Mouse (Mus musculus) MEL (cell line): ENCODE measurements around the gene Gm20696. TPM values are rescaled to one million over a fixed set of nuclear protein-coding genes. Genes with fewer than 3 reads are reported as not detected.

Source experiments
- DNase-seq: peaks from one replicate; pipeline ENCODE4 v3.0.0; 2011; ENCODE audit warnings: low read depth, low spot score
- H3K27ac ChIP-seq: 2 replicates; pipeline ENCODE4 v1.5.1; 2012; ENCODE audit warnings: low read depth, mild to moderate bottlenecking, control low read depth, low read length, moderate library complexity; ENCODE audit not compliant: control insufficient read depth
- H3K27me3 ChIP-seq, 2 experiments: fragments of 150-350 bp in 1 of 2; sonication (generic) in 1 of 2; 2 replicates each; pipeline ENCODE4 v1.6.1; 2012; ENCODE audit warnings: low read length in 2 of 2, mild to moderate bottlenecking in 2 of 2, improper control_type of control experiment in 1 of 2, moderate library complexity in 1 of 2; ENCODE audit not compliant: insufficient read depth in 2 of 2, control insufficient read depth in 1 of 2
- H3K36me3 ChIP-seq, 2 experiments: 2 replicates each; pipeline ENCODE4 v1.6.1; 2012 to 2014; ENCODE audit warnings: low read length in 2 of 2, improper control_type of control experiment in 1 of 2, inconsistent platforms in 1 of 2, mild to moderate bottlenecking in 1 of 2; ENCODE audit not compliant: insufficient read depth in 2 of 2, control insufficient read depth in 1 of 2
- H3K4me1 ChIP-seq, 2 experiments: fragments of 150-350 bp in 1 of 2; sonication (generic) in 1 of 2; 2 replicates each; pipeline ENCODE4 v1.6.1; 2012; ENCODE audit warnings: low read length in 2 of 2, improper control_type of control experiment in 1 of 2, mild to moderate bottlenecking in 1 of 2; ENCODE audit not compliant: insufficient read depth in 2 of 2, control insufficient read depth in 1 of 2
- H3K4me3 ChIP-seq, 2 experiments: fragments of 150-350 bp in 1 of 2; sonication (generic) in 1 of 2; 2 replicates each; pipeline ENCODE4 v1.5.1; 2012; ENCODE audit warnings: low read depth in 2 of 2, low read length in 2 of 2, mild to moderate bottlenecking in 2 of 2, moderate library complexity in 2 of 2, control low read depth in 1 of 2, improper control_type of control experiment in 1 of 2; ENCODE audit not compliant: control insufficient read depth in 1 of 2, insufficient read depth in 1 of 2
- H3K79me2 ChIP-seq: 2 replicates; pipeline ENCODE4 v1.6.1; 2012; ENCODE audit warnings: mild to moderate bottlenecking, low read length, moderate library complexity; ENCODE audit not compliant: control insufficient read depth, poor library complexity, insufficient read depth
- H3K9ac ChIP-seq: 2 replicates; pipeline ENCODE4 v1.6.1; 2012; ENCODE audit warnings: low read depth, mild to moderate bottlenecking, control low read depth, low read length, moderate library complexity; ENCODE audit not compliant: control insufficient read depth, poor library complexity, severe bottlenecking
- H3K9me3 ChIP-seq: fragments of 150-350 bp; sonication (generic); replicated peaks from 2 replicates; pipeline ENCODE4 v1.6.1; 2012; ENCODE audit warnings: mild to moderate bottlenecking, low read length, improper control_type of control experiment, moderate library complexity; ENCODE audit not compliant: insufficient read depth
- BHLHE40 ChIP-seq: IDR thresholded peaks from 2 replicates; pipeline ENCODE4 v1.6.1; 2012; ENCODE audit warnings: low read depth, mild to moderate bottlenecking, inconsistent platforms, low read length, improper control_type of control experiment, borderline replicate concordance
- CTCF ChIP-seq, 3 experiments: IDR thresholded peaks in 2 of 3; conservative IDR thresholded peaks in 1 of 3; 2 replicates each; pipeline ENCODE4 v1.5.1; 2011 to 2012; ENCODE audit warnings: low read length in 3 of 3, low read depth in 2 of 3, mild to moderate bottlenecking in 2 of 3, improper control_type of control experiment in 1 of 3, inconsistent platforms in 1 of 3, mixed read lengths in 1 of 3, moderate library complexity in 1 of 3; ENCODE audit not compliant: control insufficient read depth in 1 of 3, insufficient read depth in 1 of 3, poor library complexity in 1 of 3, severe bottlenecking in 1 of 3
- E2F4 ChIP-seq: IDR thresholded peaks from 2 replicates; pipeline ENCODE4 v1.6.1; 2011; ENCODE audit warnings: low read depth, low read length, improper control_type of control experiment, borderline replicate concordance
- ELF1 ChIP-seq: IDR thresholded peaks from 2 replicates; pipeline ENCODE4 v1.6.1; 2014; ENCODE audit warnings: low read depth, mild to moderate bottlenecking, inconsistent platforms, low read length, improper control_type of control experiment, moderate library complexity
- EP300 ChIP-seq, 2 experiments: IDR thresholded peaks; 2 replicates each; pipeline ENCODE4 v1.6.1; 2011; ENCODE audit warnings: improper control_type of control experiment in 2 of 2, low read length in 2 of 2, low read depth in 1 of 2, mild to moderate bottlenecking in 1 of 2
- ETS1 ChIP-seq: IDR thresholded peaks from 2 replicates; pipeline ENCODE4 v1.6.1; 2012; ENCODE audit warnings: low read depth, mild to moderate bottlenecking, inconsistent platforms, low read length, improper control_type of control experiment, moderate library complexity
- MAFK ChIP-seq: IDR thresholded peaks from 2 replicates; pipeline ENCODE4 v1.6.1; 2011; ENCODE audit warnings: low read depth, mild to moderate bottlenecking, low read length, improper control_type of control experiment, borderline replicate concordance
- MAX ChIP-seq: IDR thresholded peaks from 2 replicates; pipeline ENCODE4 v1.6.1; 2011; ENCODE audit warnings: low read length, improper control_type of control experiment
- MAZ ChIP-seq: IDR thresholded peaks from 2 replicates; pipeline ENCODE4 v1.6.1; 2012; ENCODE audit warnings: low read depth, mild to moderate bottlenecking, inconsistent platforms, low read length, improper control_type of control experiment
- MXI1 ChIP-seq: IDR thresholded peaks from 2 replicates; pipeline ENCODE4 v1.6.1; 2011; ENCODE audit warnings: mild to moderate bottlenecking, low read depth, low read length, improper control_type of control experiment
- MYB ChIP-seq: IDR thresholded peaks from 2 replicates; pipeline ENCODE4 v1.6.1; 2011; ENCODE audit warnings: mild to moderate bottlenecking, low read depth, low read length, improper control_type of control experiment
- MYC ChIP-seq: IDR thresholded peaks from 2 replicates; pipeline ENCODE4 v1.6.1; 2011; ENCODE audit warnings: low read depth, mild to moderate bottlenecking, low read length, improper control_type of control experiment, moderate library complexity
- NELFE ChIP-seq: IDR thresholded peaks from 2 replicates; pipeline ENCODE4 v1.6.1; 2011; ENCODE audit warnings: low read depth, low read length, improper control_type of control experiment
- POLR2AphosphoS5 ChIP-seq: IDR thresholded peaks from 2 replicates; pipeline ENCODE4 v1.6.1; 2012; ENCODE audit warnings: low read depth, borderline replicate concordance, mild to moderate bottlenecking, inconsistent platforms, low read length, moderate library complexity, mixed read lengths
- SMC3 ChIP-seq: IDR thresholded peaks from 2 replicates; pipeline ENCODE4 v1.6.1; 2011; ENCODE audit warnings: low read depth, low read length, improper control_type of control experiment
- TAL1 ChIP-seq: IDR thresholded peaks from 2 replicates; pipeline ENCODE4 v1.6.1; 2012; ENCODE audit warnings: mild to moderate bottlenecking, inconsistent platforms, low read length, moderate library complexity, mixed read lengths
- TCF12 ChIP-seq: IDR thresholded peaks from 2 replicates; pipeline ENCODE4 v1.6.1; 2014; ENCODE audit warnings: low read depth, mild to moderate bottlenecking, inconsistent platforms, low read length, improper control_type of control experiment, moderate library complexity
- USF1 ChIP-seq: IDR thresholded peaks from 2 replicates; pipeline ENCODE4 v1.6.1; 2014; ENCODE audit warnings: low read depth, mild to moderate bottlenecking, inconsistent platforms, low read length, improper control_type of control experiment, moderate library complexity
- USF2 ChIP-seq, 2 experiments: IDR thresholded peaks; 2 replicates each; pipeline ENCODE4 v1.6.1; 2011 to 2012; ENCODE audit warnings: improper control_type of control experiment in 2 of 2, low read length in 2 of 2, borderline replicate concordance in 1 of 2, inconsistent platforms in 1 of 2, low read depth in 1 of 2, mild to moderate bottlenecking in 1 of 2; ENCODE audit not compliant: insufficient read depth in 1 of 2
- polyA plus RNA-seq, 2 experiments: library from polyadenylated mRNA; stranded (reverse) in 1 of 2; unstranded in 1 of 2; fragments of >175 nt in 1 of 2; fragments of >200 nt in 1 of 2; gene quantifications; 2 replicates each; pipeline versions ENCODE4 v1.2.1 to v1.2.4; 2012; ENCODE audit warnings: low replicate concordance in 2 of 2, low read depth in 1 of 2; ENCODE audit not compliant: insufficient read length in 2 of 2, insufficient read depth in 1 of 2, missing spikeins in 1 of 2
- total RNA-seq: library from RNA; depleted of rRNA; stranded (reverse); fragments of 300-350 nt; gene quantifications from 2 replicates; pipeline ENCODE4 v1.2.3, GENCODE M21; 2012

The Gm20696 gene
- total and polyA plus RNA-seq, 3 experiments = 0.07 to 0.39 TPM; not detected in 1

- no peak overlapping the region for H3K27ac ChIP-seq
- H3K9ac ChIP-seq = no peak overlapping the region
- no peaks in the 10 kb centered on the region for H3K79me2 ChIP-seq
- no peaks in the 10 kb centered on the region for H3K36me3 ChIP-seq
- H3K4me1 ChIP-seq = no peaks in the 10 kb centered on the region
- H3K4me3 ChIP-seq = no peak overlapping the region
- no peak for DNase-seq
- TF ChIP-seq TAL1 = no peak
- no peak for TF ChIP-seq MAX
- no peak for TF ChIP-seq E2F4
- no peak for TF ChIP-seq MYC
- no peak for TF ChIP-seq MAZ
- TF ChIP-seq CTCF (IDR thresholded peaks at IDR 0.05 in 2 of 3, conservative IDR thresholded peaks at IDR 0.05 in 1 of 3; ENCODE audit: control insufficient read depth in 1 of 3, insufficient read depth in 1 of 3, low read depth in 2 of 3, low read length in 3 of 3, poor library complexity in 1 of 3, severe bottlenecking in 1 of 3) = no peak
- TF ChIP-seq, all 39 proteins: peak for 0
- H3K9me3 ChIP-seq = no peaks in the 10 kb centered on the region
- H3K27me3 ChIP-seq = no peaks in the 10 kb centered on the region
Measured at GRCm38 (mm10) chr6:99636801-99637200, 29.8 kb downstream of the Gm20696 start.

- TF ChIP-seq BHLHE40 (no peak), SMC3 (no peak), USF1 (no peak), MAZ (no peak), TAL1 (no peak), ETS1 (no peak), MXI1 (no peak), USF2 (IDR thresholded peaks at IDR 0.05; ENCODE audit: borderline replicate concordance in 1 of 2, insufficient read depth in 1 of 2, low read depth in 1 of 2, low read length in 2 of 2) (no peak), NELFE (no peak), MAX (no peak), TCF12 (no peak), EP300 (IDR thresholded peaks at IDR 0.05; ENCODE audit: low read depth in 1 of 2, low read length in 2 of 2) (no peak), ELF1 (no peak), POLR2AphosphoS5 (no peak), MYB (no peak), MAFK (no peak)
- no peak for DNase-seq
- no peak overlapping the region for H3K9ac ChIP-seq
- H3K27me3 ChIP-seq = no peaks in the 10 kb centered on the region
- no peaks in the 10 kb centered on the region for H3K79me2 ChIP-seq
- H3K27ac ChIP-seq = no peak overlapping the region
- H3K4me3 ChIP-seq = no peak overlapping the region
- H3K36me3 ChIP-seq = no peaks in the 10 kb centered on the region
- H3K4me1 ChIP-seq = no peaks in the 10 kb centered on the region
- H3K9me3 ChIP-seq = no peaks in the 10 kb centered on the region
Measured at GRCm38 (mm10) chr6:99636121-99636520, 30.5 kb downstream of the Gm20696 start.
